Mouse (Mus musculus) CD8-positive naive resting alpha-beta T cell, adult 57 days (primary cell): Measurements from ENCODE around the gene Hydin. TPM values are rescaled to one million over a fixed set of nuclear protein-coding genes. Genes with fewer than 3 reads are reported as not detected.

Source experiments
- total RNA-seq: library from RNA; stranded (reverse); gene quantifications from one replicate; pipeline ENCODE4 v1.2.4, GENCODE M21; 2023

The Hydin gene
- total RNA-seq, result not detected

DNA sequence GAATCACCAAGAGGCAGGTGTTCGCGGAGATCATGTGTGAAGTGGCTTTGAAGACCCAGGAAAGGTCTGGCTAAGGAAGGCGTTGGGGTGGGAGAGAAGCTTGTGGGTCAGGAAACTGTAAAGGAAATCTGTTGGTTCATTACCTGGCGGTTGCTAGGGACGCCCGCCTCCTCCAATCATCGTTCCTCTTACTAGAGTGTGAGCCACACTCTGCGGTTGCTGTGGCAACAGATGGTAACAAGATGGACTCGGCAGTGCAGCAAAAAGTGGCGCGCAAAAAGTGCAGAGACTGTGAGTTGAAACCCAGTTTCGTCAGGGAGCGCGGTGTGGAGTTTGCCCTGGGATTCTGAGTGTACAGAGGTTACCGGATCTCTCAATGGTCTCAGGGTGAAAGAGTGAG, at the start of gene Hydin:
Gene Hydin (plus strand): TSS at position 237 of the 400 bp plus-strand sequence.

DNA sequence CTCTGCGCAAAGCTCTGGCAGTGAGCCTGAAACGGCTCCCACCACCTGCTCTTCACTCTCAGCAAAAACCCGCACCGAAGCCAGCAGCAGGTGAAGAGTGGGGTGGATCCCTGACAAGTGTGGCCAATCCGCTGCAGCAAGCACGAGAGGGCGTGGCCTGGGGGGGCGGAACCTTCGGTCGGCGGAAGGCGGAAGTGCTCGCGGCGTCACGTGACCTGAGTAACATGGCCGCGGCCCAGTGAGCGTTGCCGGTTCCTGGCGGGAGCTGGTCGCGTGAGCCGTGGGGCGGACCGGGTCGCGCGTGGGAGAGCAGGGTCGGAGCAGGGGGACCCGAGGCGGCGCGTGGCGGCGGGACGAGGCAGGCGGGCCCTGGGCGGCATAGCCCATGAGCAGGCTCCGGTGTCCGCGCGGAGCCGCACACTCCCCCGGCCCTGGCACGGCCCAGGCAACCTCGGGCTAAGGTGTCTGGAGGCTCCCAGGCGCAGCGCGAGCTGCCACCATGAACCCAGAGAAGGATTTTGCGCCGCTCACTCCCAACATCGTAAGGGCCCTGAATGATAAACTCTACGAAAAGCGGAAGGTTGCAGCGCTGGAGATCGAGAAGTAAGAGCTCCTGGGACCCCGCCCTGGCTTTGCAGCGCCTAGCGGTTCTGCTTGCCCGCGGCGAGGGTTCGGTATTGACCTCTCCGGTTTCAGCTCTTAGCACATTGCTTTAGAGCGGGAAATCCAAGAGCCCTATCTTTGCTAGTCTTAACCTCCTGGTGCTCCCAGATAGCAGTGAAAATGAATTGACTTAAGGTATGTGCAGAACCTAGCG, 351.8 kb downstream of the Hydin start, which contains the start of gene Vac14:
Gene Vac14 (plus strand): TSS at position 195 of the 817 bp plus-strand sequence.

Other genes with a start within 250 kb of the Hydin start
- gene Chst4, start 227.2 kb upstream of the Hydin start, total RNA-seq, result not detected
- gene Zfp612, start 187.2 kb upstream of the Hydin start, total RNA-seq, result 2.8 TPM
- not detected for gene Gm21964, start 165.8 kb upstream of the Hydin start, total RNA-seq
- gene Gm17720, start 164.2 kb upstream of the Hydin start, total RNA-seq, result not detected
- not detected for gene Calb2, start 98.8 kb upstream of the Hydin start, total RNA-seq
- gene Cmtr2, start 51.3 kb upstream of the Hydin start, total RNA-seq, result 7.3 TPM